Mouse (Mus musculus): ENCODE results near the gene Rasd2.

DNA sequence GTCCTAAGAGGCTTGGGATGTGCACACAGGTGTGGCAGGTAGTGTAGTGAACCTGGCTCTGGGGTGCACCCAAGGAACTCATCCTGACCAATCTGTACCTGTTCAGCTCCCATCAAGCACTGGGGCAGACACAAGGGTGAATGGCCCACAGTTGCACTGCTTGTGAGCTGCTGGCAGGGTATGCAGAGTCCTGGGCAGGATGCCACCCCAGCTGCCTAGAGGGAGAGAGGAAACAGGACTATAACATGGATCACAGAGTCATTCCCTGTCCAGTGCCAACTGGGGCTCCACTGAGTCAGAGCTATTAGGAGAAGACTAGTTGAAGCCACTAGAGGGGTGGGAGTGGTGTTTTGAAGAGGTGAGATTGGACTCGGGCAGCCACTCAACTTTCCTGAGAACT, 1.3 kb downstream of the Rasd2 start:
- no peak for TF ChIP-seq CTCF (IDR thresholded peaks at IDR 0.05; ENCODE audit: low read depth)
- TF ChIP-seq EP300 (IDR thresholded peaks at IDR 0.05; ENCODE audit: low read depth), result no peak
